Mouse (Mus musculus): ENCODE results near the gene Kmt2d. TPM values are rescaled to one million over a fixed set of nuclear protein-coding genes. Genes with fewer than 3 reads are reported as not detected.

Kmt2d gene
- polyA plus RNA-seq, 2 experiments = 3.9 to 5.7 TPM

DNA sequence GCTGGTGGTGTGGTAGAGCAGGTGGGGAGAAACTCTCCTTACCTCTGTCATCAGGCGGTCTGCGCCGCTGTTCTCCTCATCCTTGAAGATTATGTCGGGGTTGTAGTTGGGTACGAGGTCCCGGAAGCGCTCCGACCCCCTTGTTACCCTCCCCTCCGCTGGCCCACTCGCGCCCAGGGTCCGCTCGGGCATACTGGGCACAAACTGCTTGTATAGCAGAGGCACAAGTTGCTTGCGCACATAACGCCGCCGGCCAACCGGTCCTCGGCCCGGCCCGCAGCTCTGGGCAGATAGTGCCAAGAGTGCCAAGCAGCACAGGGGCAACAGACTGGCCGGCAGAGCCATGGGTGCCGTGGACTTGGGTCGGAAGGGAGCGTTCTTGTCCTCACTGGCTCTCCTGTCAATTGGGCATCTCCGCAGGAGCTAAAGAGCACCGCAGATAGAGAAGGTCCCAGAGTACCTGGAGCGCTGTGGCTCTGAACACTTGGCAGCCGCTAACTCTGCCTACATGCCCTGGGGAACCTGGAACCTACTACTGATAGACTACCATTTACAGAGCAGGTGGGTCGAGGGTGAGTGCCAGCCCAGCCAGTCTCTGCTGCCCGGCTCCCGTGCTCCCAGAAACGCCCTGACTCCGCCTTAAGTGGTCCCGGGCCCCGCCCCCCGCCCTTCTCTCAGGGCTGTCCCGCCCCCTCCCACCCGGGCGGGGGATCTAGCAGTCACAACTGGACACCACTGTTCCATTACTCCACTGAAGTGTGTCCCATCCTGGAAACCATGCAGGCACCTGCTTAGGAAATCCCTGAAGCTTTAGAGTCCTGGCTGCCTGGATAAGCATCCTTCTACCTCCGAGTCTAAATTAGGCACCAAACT lies 27.2 kb upstream of the Kmt2d start, which contains the start of gene Dhh:
TSS of gene Dhh (minus strand) at position 613 of the 873 bp plus-strand sequence.
- no peak for DNase-seq (ENCODE audit: low read depth in 3 of 3, low spot score in 3 of 3)
- 2% methylated on average over 41 of the region's 41 CpGs for WGBS (ENCODE audit: insufficient replicate concordance)
- no peak within 1 kb of the TSS for H3K9ac ChIP-seq (replicated peaks)

DNA sequence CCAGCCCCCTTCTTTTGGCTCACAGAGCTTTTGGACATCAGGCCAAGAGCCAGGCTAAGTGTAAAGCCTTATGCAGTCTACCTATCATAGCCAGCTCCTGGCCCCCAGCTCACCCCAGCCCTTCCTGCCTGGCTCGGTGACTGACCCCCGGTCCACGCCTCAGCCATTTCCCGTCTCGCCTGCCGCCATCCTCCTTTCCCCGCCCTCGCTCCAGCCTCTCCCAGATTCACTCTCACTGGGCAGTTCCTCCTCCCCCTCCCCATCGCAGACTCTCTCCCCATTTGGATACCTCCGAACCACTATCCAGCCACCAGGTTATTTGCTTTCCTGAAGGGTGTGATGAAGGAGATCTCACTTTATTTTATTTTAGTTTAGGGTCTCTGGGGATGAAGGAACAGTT lies 26.5 kb upstream of the Kmt2d start:
- ATAC-seq (ENCODE audit: insufficient read depth) = no peak
- WGBS (ENCODE audit: insufficient replicate concordance) = 4% methylated on average over 10 of the region's 10 CpGs
- Histone ChIP-seq H3K27ac (no peak overlapping the region), H3K9ac (replicated peaks) (no peak overlapping the region), H3K4me1 (replicated peaks; ENCODE audit: control insufficient read depth in 2 of 2, insufficient read depth in 2 of 2, low read length in 1 of 2) (peaks cover 5 to 8% of the 10 kb centered on the region in 2 experiments; a peak in 3 of 4 replicates), H3K4me2 (ENCODE audit: low read depth) (no peak overlapping the region), H3K27me3 (ENCODE audit: control insufficient read depth, insufficient read depth, low read length) (peaks cover 77% of the 10 kb centered on the region), H3K9me3 (ENCODE audit: control insufficient read depth, low read length) (no peaks in the 10 kb centered on the region), H3K36me3 (replicated peaks; ENCODE audit: control insufficient read depth, insufficient read depth, low read depth) (no peaks in the 10 kb centered on the region), H3K4me3 (ENCODE audit: insufficient read depth in 1 of 2, low read depth in 2 of 2, low read length in 2 of 2) (no peak overlapping the region)
- no peak for DNase-seq (ENCODE audit: low read depth in 3 of 3, low spot score in 3 of 3)
- TF ChIP-seq CTCF (IDR thresholded peaks at IDR 0.05; ENCODE audit: low read depth) (no peak), EP300 (IDR thresholded peaks at IDR 0.05; ENCODE audit: low read depth) (no peak)

More for the DNA sequence above, 27.2 kb upstream of the Kmt2d start, which contains the start of gene Dhh:
- Histone ChIP-seq H3K27me3 (ENCODE audit: control insufficient read depth, insufficient read depth, low read length) (peaks cover 73% of the 10 kb centered on the region), H3K4me2 (ENCODE audit: low read depth) (peak within 1 kb of the TSS; percentile 8; the same call in 1 of the 2 replicates), H3K4me3 (ENCODE audit: insufficient read depth in 1 of 2, low read depth in 2 of 2, low read length in 2 of 2) (no peak within 1 kb of the TSS), H3K9me3 (ENCODE audit: control insufficient read depth, low read length) (no peaks in the 10 kb centered on the region), H3K4me1 (replicated peaks; ENCODE audit: control insufficient read depth in 2 of 2, insufficient read depth in 2 of 2, low read length in 1 of 2) (peaks cover 5 to 7% of the 10 kb centered on the region in 2 experiments; a peak in 3 of 4 replicates), H3K27ac (no peak within 1 kb of the TSS), H3K36me3 (replicated peaks; ENCODE audit: control insufficient read depth, insufficient read depth, low read depth) (no peaks in the 10 kb centered on the region)
- no peak for TF ChIP-seq EP300 (IDR thresholded peaks at IDR 0.05; ENCODE audit: low read depth)
- TF ChIP-seq CTCF (IDR thresholded peaks at IDR 0.05; ENCODE audit: low read depth) = no peak
- ATAC-seq (ENCODE audit: insufficient read depth) = no peak

DNA sequence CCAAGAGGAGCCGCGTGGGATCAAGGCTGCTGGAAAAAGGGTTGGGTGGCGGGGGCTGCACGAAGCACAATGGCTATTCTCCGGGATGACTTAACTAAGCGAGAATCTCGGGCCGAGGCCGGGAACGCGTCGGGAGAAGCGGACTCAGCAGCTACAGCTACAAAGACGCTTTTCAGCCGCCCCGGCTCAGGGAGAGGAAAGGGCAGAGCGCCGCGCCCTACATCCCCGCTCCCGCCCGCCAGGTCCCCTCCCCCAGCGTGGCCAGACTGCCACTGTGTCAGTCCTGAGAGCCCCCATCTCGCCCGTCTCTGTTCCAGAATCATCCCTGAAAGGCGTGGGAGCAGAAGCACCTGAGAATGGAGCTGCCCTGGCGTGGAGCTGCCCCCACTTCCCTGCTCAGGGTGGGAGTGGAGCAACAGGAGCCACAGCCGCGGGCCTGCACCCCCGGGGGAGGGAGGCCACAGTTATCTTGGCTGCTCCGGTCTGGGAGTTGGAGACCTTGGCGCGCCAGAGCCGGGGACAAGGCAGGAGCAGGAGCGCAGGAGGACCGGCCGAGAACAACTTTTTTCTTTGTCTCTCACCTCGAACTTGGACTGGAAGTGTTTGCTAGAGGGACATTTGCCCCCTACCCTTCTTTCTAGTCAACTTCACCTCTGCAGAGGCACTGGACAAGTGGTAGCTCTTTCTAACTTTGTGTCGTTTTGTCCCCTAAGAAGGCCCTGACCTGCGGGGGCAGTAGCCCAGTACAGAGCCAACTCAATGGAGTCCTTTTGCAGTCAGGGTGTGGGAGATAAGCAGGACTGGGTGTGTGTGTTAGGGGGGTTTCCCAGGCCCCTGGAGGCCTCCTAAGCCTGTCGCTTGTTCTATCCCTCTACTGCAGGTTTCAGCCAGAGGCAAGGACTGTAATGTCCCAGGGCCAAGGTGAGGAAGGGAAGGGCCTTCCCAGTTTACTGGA lies 24.9 kb upstream of the Kmt2d start:
- ATAC-seq (ENCODE audit: insufficient read depth) (peak; percentile 62), DNase-seq (ENCODE audit: low read depth in 3 of 3, low spot score in 3 of 3) (peak in 1 of 3 experiments; percentile 41)
- Histone ChIP-seq H3K9me3 (ENCODE audit: control insufficient read depth, low read length) (no peaks in the 10 kb centered on the region), H3K27me3 (ENCODE audit: control insufficient read depth, insufficient read depth, low read length) (peaks cover 77% of the 10 kb centered on the region), H3K27ac (no peak overlapping the region), H3K4me1 (replicated peaks; ENCODE audit: control insufficient read depth in 2 of 2, insufficient read depth in 2 of 2, low read length in 1 of 2) (peaks cover 7 to 21% of the 10 kb centered on the region in 2 experiments; a peak in 3 of 4 replicates), H3K4me3 (ENCODE audit: insufficient read depth in 1 of 2, low read depth in 2 of 2, low read length in 2 of 2) (peak overlapping the region in 1 of 2 experiments; percentile 37; a peak in 2 of 4 replicates), H3K36me3 (replicated peaks; ENCODE audit: control insufficient read depth, insufficient read depth, low read depth) (no peaks in the 10 kb centered on the region), H3K9ac (replicated peaks) (no peak overlapping the region), H3K4me2 (ENCODE audit: low read depth) (peak overlapping the region; percentile 47)
- WGBS (ENCODE audit: insufficient replicate concordance) = 2% methylated on average over 40 of the region's 41 CpGs
- no peak for TF ChIP-seq CTCF (IDR thresholded peaks at IDR 0.05; ENCODE audit: low read depth)
- no peak for TF ChIP-seq EP300 (IDR thresholded peaks at IDR 0.05; ENCODE audit: low read depth)

DNA sequence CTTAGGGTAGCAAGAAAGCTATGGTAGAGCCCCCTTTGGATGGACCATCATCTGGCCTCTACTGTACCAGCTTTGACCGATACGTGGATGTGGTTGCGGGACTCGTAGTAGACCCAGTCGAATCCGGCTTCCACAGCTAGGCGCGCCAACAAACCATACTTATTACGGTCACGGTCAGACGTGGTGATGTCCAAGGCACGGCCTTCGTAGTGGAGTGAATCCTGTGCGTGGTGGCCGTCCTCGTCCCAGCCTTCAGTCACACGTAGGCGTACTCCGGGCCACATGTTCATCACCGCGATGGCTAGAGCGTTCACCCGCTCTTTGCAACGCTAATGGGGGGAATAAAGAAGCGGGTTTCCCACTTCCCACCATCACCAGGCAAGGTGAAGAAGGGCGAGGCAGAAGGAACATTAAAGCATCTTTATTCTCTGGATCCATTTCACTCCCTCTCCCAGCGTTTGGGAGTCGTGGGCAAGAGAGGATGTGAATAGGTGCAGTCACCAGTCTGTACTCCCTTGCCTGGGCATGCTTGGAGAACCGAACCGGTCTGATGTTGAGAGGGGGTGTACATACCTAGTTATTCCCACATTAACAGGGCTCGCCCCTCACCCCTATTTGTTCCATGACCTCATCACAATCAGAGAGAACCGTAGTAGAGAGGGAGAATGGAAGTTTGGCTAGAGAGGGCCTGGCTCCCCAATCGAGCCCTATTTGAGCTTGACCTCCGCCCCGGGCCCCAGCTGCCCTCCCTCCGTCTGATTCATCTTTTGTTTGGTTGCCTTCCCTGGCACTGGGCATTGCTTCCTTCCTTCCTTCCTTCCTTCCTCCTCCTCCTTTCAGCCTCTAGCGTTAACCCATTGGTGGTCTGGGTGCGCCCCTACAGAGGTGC lies 24.0 kb upstream of the Kmt2d start:
- H3K27ac ChIP-seq = no peak overlapping the region
- H3K9ac ChIP-seq (replicated peaks) = no peak overlapping the region
- H3K9me3 ChIP-seq (ENCODE audit: control insufficient read depth, low read length) = no peaks in the 10 kb centered on the region

More for the DNA sequence above, 24.0 kb upstream of the Kmt2d start:
- Histone ChIP-seq H3K4me3 (ENCODE audit: insufficient read depth in 1 of 2, low read depth in 2 of 2, low read length in 2 of 2) (peak overlapping the region in 1 of 2 experiments; percentile 53; a peak in 2 of 4 replicates), H3K27me3 (ENCODE audit: control insufficient read depth, insufficient read depth, low read length) (peaks cover 70% of the 10 kb centered on the region), H3K36me3 (replicated peaks; ENCODE audit: control insufficient read depth, insufficient read depth, low read depth) (no peaks in the 10 kb centered on the region), H3K4me2 (ENCODE audit: low read depth) (peak overlapping the region; percentile 65), H3K4me1 (replicated peaks; ENCODE audit: control insufficient read depth in 2 of 2, insufficient read depth in 2 of 2, low read length in 1 of 2) (peaks cover 7 to 21% of the 10 kb centered on the region in 2 experiments; a peak in 3 of 4 replicates)
- no peak for DNase-seq (ENCODE audit: low read depth in 3 of 3, low spot score in 3 of 3)
- no peak for ATAC-seq (ENCODE audit: insufficient read depth)
- 5% methylated on average over 38 of the region's 38 CpGs for WGBS (ENCODE audit: insufficient replicate concordance)
- TF ChIP-seq CTCF (IDR thresholded peaks at IDR 0.05; ENCODE audit: low read depth) = no peak
- no peak for TF ChIP-seq EP300 (IDR thresholded peaks at IDR 0.05; ENCODE audit: low read depth)
